Mouse (Mus musculus) MEL (cell line): ENCODE measurements around the gene Insl5. TPM values are rescaled to one million over a fixed set of nuclear protein-coding genes. Genes with fewer than 3 reads are reported as not detected.

Source experiments
- DNase-seq: peaks from one replicate; pipeline ENCODE4 v3.0.0; 2011; ENCODE audit warnings: low read depth, low spot score
- H3K27ac ChIP-seq: 2 replicates; pipeline ENCODE4 v1.5.1; 2012; ENCODE audit warnings: low read depth, mild to moderate bottlenecking, control low read depth, low read length, moderate library complexity; ENCODE audit not compliant: control insufficient read depth
- H3K27me3 ChIP-seq, 2 experiments: fragments of 150-350 bp in 1 of 2; sonication (generic) in 1 of 2; 2 replicates each; pipeline ENCODE4 v1.6.1; 2012; ENCODE audit warnings: low read length in 2 of 2, mild to moderate bottlenecking in 2 of 2, improper control_type of control experiment in 1 of 2, moderate library complexity in 1 of 2; ENCODE audit not compliant: insufficient read depth in 2 of 2, control insufficient read depth in 1 of 2
- H3K36me3 ChIP-seq, 2 experiments: 2 replicates each; pipeline ENCODE4 v1.6.1; 2012 to 2014; ENCODE audit warnings: low read length in 2 of 2, improper control_type of control experiment in 1 of 2, inconsistent platforms in 1 of 2, mild to moderate bottlenecking in 1 of 2; ENCODE audit not compliant: insufficient read depth in 2 of 2, control insufficient read depth in 1 of 2
- H3K4me1 ChIP-seq, 2 experiments: fragments of 150-350 bp in 1 of 2; sonication (generic) in 1 of 2; 2 replicates each; pipeline ENCODE4 v1.6.1; 2012; ENCODE audit warnings: low read length in 2 of 2, improper control_type of control experiment in 1 of 2, mild to moderate bottlenecking in 1 of 2; ENCODE audit not compliant: insufficient read depth in 2 of 2, control insufficient read depth in 1 of 2
- H3K4me3 ChIP-seq, 2 experiments: fragments of 150-350 bp in 1 of 2; sonication (generic) in 1 of 2; 2 replicates each; pipeline ENCODE4 v1.5.1; 2012; ENCODE audit warnings: low read depth in 2 of 2, low read length in 2 of 2, mild to moderate bottlenecking in 2 of 2, moderate library complexity in 2 of 2, control low read depth in 1 of 2, improper control_type of control experiment in 1 of 2; ENCODE audit not compliant: control insufficient read depth in 1 of 2, insufficient read depth in 1 of 2
- H3K79me2 ChIP-seq: 2 replicates; pipeline ENCODE4 v1.6.1; 2012; ENCODE audit warnings: mild to moderate bottlenecking, low read length, moderate library complexity; ENCODE audit not compliant: control insufficient read depth, poor library complexity, insufficient read depth
- H3K9ac ChIP-seq: 2 replicates; pipeline ENCODE4 v1.6.1; 2012; ENCODE audit warnings: low read depth, mild to moderate bottlenecking, control low read depth, low read length, moderate library complexity; ENCODE audit not compliant: control insufficient read depth, poor library complexity, severe bottlenecking
- H3K9me3 ChIP-seq: fragments of 150-350 bp; sonication (generic); replicated peaks from 2 replicates; pipeline ENCODE4 v1.6.1; 2012; ENCODE audit warnings: mild to moderate bottlenecking, low read length, improper control_type of control experiment, moderate library complexity; ENCODE audit not compliant: insufficient read depth
- BHLHE40 ChIP-seq: IDR thresholded peaks from 2 replicates; pipeline ENCODE4 v1.6.1; 2012; ENCODE audit warnings: low read depth, mild to moderate bottlenecking, inconsistent platforms, low read length, improper control_type of control experiment, borderline replicate concordance
- CHD1 ChIP-seq: IDR thresholded peaks from 2 replicates; pipeline ENCODE4 v1.6.1; 2012; ENCODE audit warnings: low read depth, mild to moderate bottlenecking, inconsistent platforms, low read length, improper control_type of control experiment
- CHD2 ChIP-seq: IDR thresholded peaks from 2 replicates; pipeline ENCODE4 v1.6.1; 2011; ENCODE audit warnings: low read length, improper control_type of control experiment
- E2F4 ChIP-seq: IDR thresholded peaks from 2 replicates; pipeline ENCODE4 v1.6.1; 2011; ENCODE audit warnings: low read depth, low read length, improper control_type of control experiment, borderline replicate concordance
- ELF1 ChIP-seq: IDR thresholded peaks from 2 replicates; pipeline ENCODE4 v1.6.1; 2014; ENCODE audit warnings: low read depth, mild to moderate bottlenecking, inconsistent platforms, low read length, improper control_type of control experiment, moderate library complexity
- EP300 ChIP-seq, 2 experiments: IDR thresholded peaks; 2 replicates each; pipeline ENCODE4 v1.6.1; 2011; ENCODE audit warnings: improper control_type of control experiment in 2 of 2, low read length in 2 of 2, low read depth in 1 of 2, mild to moderate bottlenecking in 1 of 2
- ETS1 ChIP-seq: IDR thresholded peaks from 2 replicates; pipeline ENCODE4 v1.6.1; 2012; ENCODE audit warnings: low read depth, mild to moderate bottlenecking, inconsistent platforms, low read length, improper control_type of control experiment, moderate library complexity
- KAT2A ChIP-seq: conservative IDR thresholded peaks from 2 replicates; pipeline ENCODE4 v1.6.1; 2012; ENCODE audit warnings: low read depth, low read length, improper control_type of control experiment, inconsistent platforms
- MAZ ChIP-seq: IDR thresholded peaks from 2 replicates; pipeline ENCODE4 v1.6.1; 2012; ENCODE audit warnings: low read depth, mild to moderate bottlenecking, inconsistent platforms, low read length, improper control_type of control experiment
- MXI1 ChIP-seq: IDR thresholded peaks from 2 replicates; pipeline ENCODE4 v1.6.1; 2011; ENCODE audit warnings: mild to moderate bottlenecking, low read depth, low read length, improper control_type of control experiment
- MYC ChIP-seq: IDR thresholded peaks from 2 replicates; pipeline ENCODE4 v1.6.1; 2011; ENCODE audit warnings: low read depth, mild to moderate bottlenecking, low read length, improper control_type of control experiment, moderate library complexity
- NELFE ChIP-seq: IDR thresholded peaks from 2 replicates; pipeline ENCODE4 v1.6.1; 2011; ENCODE audit warnings: low read depth, low read length, improper control_type of control experiment
- POLR2A ChIP-seq, 2 experiments: IDR thresholded peaks; 2 replicates each; pipeline ENCODE4 v1.6.1; 2011 to 2012; ENCODE audit warnings: low read length in 2 of 2, mild to moderate bottlenecking in 2 of 2, control low read depth in 1 of 2, improper control_type of control experiment in 1 of 2, low read depth in 1 of 2, moderate library complexity in 1 of 2; ENCODE audit not compliant: control insufficient read depth in 1 of 2, insufficient read depth in 1 of 2, poor library complexity in 1 of 2
- POLR2AphosphoS2 ChIP-seq: IDR thresholded peaks from 2 replicates; pipeline ENCODE4 v1.6.1; 2011; ENCODE audit warnings: low read length, improper control_type of control experiment
- POLR2AphosphoS5 ChIP-seq: IDR thresholded peaks from 2 replicates; pipeline ENCODE4 v1.6.1; 2012; ENCODE audit warnings: low read depth, borderline replicate concordance, mild to moderate bottlenecking, inconsistent platforms, low read length, moderate library complexity, mixed read lengths
- RAD21 ChIP-seq: IDR thresholded peaks from 2 replicates; pipeline ENCODE4 v1.6.1; 2011; ENCODE audit warnings: mild to moderate bottlenecking, low read depth, low read length, improper control_type of control experiment
- RCOR1 ChIP-seq: IDR thresholded peaks from 2 replicates; pipeline ENCODE4 v1.6.1; 2012; ENCODE audit warnings: low read depth, mild to moderate bottlenecking, inconsistent platforms, low read length, improper control_type of control experiment
- SIN3A ChIP-seq: IDR thresholded peaks from 2 replicates; pipeline ENCODE4 v1.6.1; 2012; ENCODE audit warnings: low read length, improper control_type of control experiment, inconsistent platforms
- SMC3 ChIP-seq: IDR thresholded peaks from 2 replicates; pipeline ENCODE4 v1.6.1; 2011; ENCODE audit warnings: low read depth, low read length, improper control_type of control experiment
- TBP ChIP-seq: IDR thresholded peaks from 2 replicates; pipeline ENCODE4 v1.8.0; 2011; ENCODE audit warnings: low read depth, low read length, improper control_type of control experiment
- TCF12 ChIP-seq: IDR thresholded peaks from 2 replicates; pipeline ENCODE4 v1.6.1; 2014; ENCODE audit warnings: low read depth, mild to moderate bottlenecking, inconsistent platforms, low read length, improper control_type of control experiment, moderate library complexity
- UBTF ChIP-seq: IDR thresholded peaks from 2 replicates; pipeline ENCODE4 v1.6.1; 2012; ENCODE audit warnings: low read depth, mild to moderate bottlenecking, inconsistent platforms, low read length, improper control_type of control experiment, moderate library complexity, borderline replicate concordance; ENCODE audit not compliant: insufficient read depth
- USF1 ChIP-seq: IDR thresholded peaks from 2 replicates; pipeline ENCODE4 v1.6.1; 2014; ENCODE audit warnings: low read depth, mild to moderate bottlenecking, inconsistent platforms, low read length, improper control_type of control experiment, moderate library complexity
- USF2 ChIP-seq, 2 experiments: IDR thresholded peaks; 2 replicates each; pipeline ENCODE4 v1.6.1; 2011 to 2012; ENCODE audit warnings: improper control_type of control experiment in 2 of 2, low read length in 2 of 2, borderline replicate concordance in 1 of 2, inconsistent platforms in 1 of 2, low read depth in 1 of 2, mild to moderate bottlenecking in 1 of 2; ENCODE audit not compliant: insufficient read depth in 1 of 2
- ZC3H11A ChIP-seq: IDR thresholded peaks from 2 replicates; pipeline ENCODE4 v1.6.1; 2012; ENCODE audit warnings: low read depth, mild to moderate bottlenecking, inconsistent platforms, low read length, improper control_type of control experiment
- ZMIZ1 ChIP-seq: IDR thresholded peaks from 2 replicates; pipeline ENCODE4 v1.6.1; 2012; ENCODE audit warnings: low read depth, mild to moderate bottlenecking, inconsistent platforms, low read length, improper control_type of control experiment, moderate library complexity
- ZNF384 ChIP-seq: IDR thresholded peaks from 2 replicates; pipeline ENCODE4 v1.6.1; 2012; ENCODE audit warnings: low read depth, mild to moderate bottlenecking, inconsistent platforms, low read length, improper control_type of control experiment
- polyA plus RNA-seq, 2 experiments: library from polyadenylated mRNA; stranded (reverse) in 1 of 2; unstranded in 1 of 2; fragments of >175 nt in 1 of 2; fragments of >200 nt in 1 of 2; gene quantifications; 2 replicates each; pipeline versions ENCODE4 v1.2.1 to v1.2.4; 2012; ENCODE audit warnings: low replicate concordance in 2 of 2, low read depth in 1 of 2; ENCODE audit not compliant: insufficient read length in 2 of 2, insufficient read depth in 1 of 2, missing spikeins in 1 of 2
- total RNA-seq: library from RNA; depleted of rRNA; stranded (reverse); fragments of 300-350 nt; gene quantifications from 2 replicates; pipeline ENCODE4 v1.2.3, GENCODE M21; 2012

The Insl5 gene
- total and polyA plus RNA-seq, 3 experiments = not detected

- no peaks in the 10 kb centered on the region; a peak in 1 of 4 replicates for H3K36me3 ChIP-seq
- H3K4me1 ChIP-seq = no peaks in the 10 kb centered on the region; a peak in 1 of 4 replicates
- H3K9me3 ChIP-seq = no peaks in the 10 kb centered on the region
- H3K27me3 ChIP-seq = 0 out of 4 replicates have a peak, but pooled peaks cover 0 to 1% of the 10 kb centered on the region in 2 experiments
- H3K4me3 ChIP-seq = no peak overlapping the region
- no peaks in the 10 kb centered on the region for H3K79me2 ChIP-seq
- no peak overlapping the region for H3K9ac ChIP-seq
- TF ChIP-seq ZC3H11A (no peak), RCOR1 (no peak), CHD1 (no peak), EP300 (IDR thresholded peaks at IDR 0.05; ENCODE audit: low read depth in 1 of 2, low read length in 2 of 2) (no peak), USF2 (IDR thresholded peaks at IDR 0.05; ENCODE audit: borderline replicate concordance in 1 of 2, insufficient read depth in 1 of 2, low read depth in 1 of 2, low read length in 2 of 2) (no peak), POLR2AphosphoS5 (no peak), ELF1 (no peak), UBTF (no peak), E2F4 (no peak), MXI1 (no peak), SMC3 (no peak), ZNF384 (no peak), POLR2AphosphoS2 (no peak), ETS1 (no peak), TBP (no peak), SIN3A (no peak)
- H3K27ac ChIP-seq = no peak overlapping the region
- no peak for DNase-seq
These were observed 35.9 kb downstream of the Insl5 start for GRCm38 (mm10) chr4:102990595-102991340.

GRCm38 (mm10) chr4:102990016-102990415 lies 36.6 kb downstream of the Insl5 start:
- H3K79me2 ChIP-seq = no peaks in the 10 kb centered on the region
- DNase-seq = no peak
- no peaks in the 10 kb centered on the region; a peak in 1 of 4 replicates for H3K36me3 ChIP-seq
- no peak overlapping the region for H3K9ac ChIP-seq
- no peak for TF ChIP-seq KAT2A
- TF ChIP-seq RAD21 = no peak
- no peak for TF ChIP-seq ZC3H11A
- TF ChIP-seq POLR2A (IDR thresholded peaks at IDR 0.05; ENCODE audit: control insufficient read depth in 1 of 2, insufficient read depth in 1 of 2, low read depth in 1 of 2, low read length in 2 of 2, poor library complexity in 1 of 2) = no peak
- no peak for TF ChIP-seq USF1
- TF ChIP-seq MYC = no peak
- no peak for TF ChIP-seq BHLHE40
- no peak for TF ChIP-seq MXI1
- no peak for TF ChIP-seq E2F4
- TF ChIP-seq CHD2 = no peak
- no peak for TF ChIP-seq TCF12
- TF ChIP-seq NELFE = no peak
- no peak for TF ChIP-seq MAZ
- TF ChIP-seq RCOR1 = no peak
- no peak for TF ChIP-seq CHD1
- no peak for TF ChIP-seq ZMIZ1
- H3K27me3 ChIP-seq = 0 out of 4 replicates have a peak, but pooled peaks cover 0 to 1% of the 10 kb centered on the region in 2 experiments
- H3K4me1 ChIP-seq = no peaks in the 10 kb centered on the region; a peak in 1 of 4 replicates
- no peak overlapping the region for H3K27ac ChIP-seq
- no peak overlapping the region for H3K4me3 ChIP-seq
- H3K9me3 ChIP-seq = no peaks in the 10 kb centered on the region
